Mouse (Mus musculus): ENCODE results near the gene Lst1. TPM values are rescaled to one million over a fixed set of nuclear protein-coding genes. Genes with fewer than 3 reads are reported as not detected.

Gene Lst1
- polyA plus RNA-seq, 1 experiment from 2014 or later, result 7.3 TPM

DNA sequence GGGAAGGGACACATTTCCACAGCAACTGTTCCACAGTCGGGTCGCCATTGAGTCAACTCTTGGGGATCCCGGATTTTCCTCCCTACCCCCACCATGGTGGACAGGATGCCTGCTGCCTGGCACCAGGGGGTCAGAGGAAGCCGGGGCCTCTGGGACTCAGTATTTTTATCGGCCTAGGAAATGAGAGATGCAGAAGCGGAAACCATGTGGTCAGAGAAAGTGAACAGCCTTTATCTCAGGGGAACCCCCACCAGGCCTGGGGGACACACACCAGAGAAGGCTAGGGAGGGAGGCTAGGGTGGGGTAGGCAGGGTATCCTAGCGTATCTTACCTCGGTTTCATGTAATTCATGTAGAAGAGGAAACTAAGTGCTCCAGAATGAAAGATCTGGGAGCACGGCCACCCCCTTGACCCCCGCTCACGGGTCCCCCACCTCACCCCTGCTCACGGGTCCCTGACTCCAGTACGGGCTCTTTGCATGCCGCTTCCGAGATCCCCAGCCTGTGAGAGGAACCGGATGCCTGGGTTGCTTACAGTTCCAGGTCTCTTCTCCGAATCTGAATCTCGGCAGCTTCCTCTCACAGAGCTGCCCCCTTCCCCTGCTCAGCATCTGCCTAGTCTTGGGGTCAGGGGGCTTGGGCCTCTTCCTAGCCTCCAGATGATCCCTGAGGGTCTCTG is 30.4 kb upstream of the Lst1 start:
- Histone ChIP-seq H3K9ac (ENCODE audit: low read depth, low read length) (no peak overlapping the region), H3K27ac (ENCODE audit: low read depth, low read length) (no peak overlapping the region), H3K4me1 (ENCODE audit: control insufficient read depth, insufficient read depth, low read depth, low read length) (no peaks in the 10 kb centered on the region), H3K4me2 (ENCODE audit: low read length) (no peak overlapping the region), H3K9me3 (ENCODE audit: control insufficient read depth, low read length) (no peaks in the 10 kb centered on the region), H3K27me3 (replicated peaks; ENCODE audit: control insufficient read depth, insufficient read depth, low read length) (no peaks in the 10 kb centered on the region), H3K4me3 (ENCODE audit: low read length) (no peak overlapping the region), H3K36me3 (ENCODE audit: control insufficient read depth, insufficient read depth, low read length) (no peaks in the 10 kb centered on the region)
- ATAC-seq, result no peak
- WGBS, result 82% methylated on average over 15 of the region's 18 CpGs

DNA sequence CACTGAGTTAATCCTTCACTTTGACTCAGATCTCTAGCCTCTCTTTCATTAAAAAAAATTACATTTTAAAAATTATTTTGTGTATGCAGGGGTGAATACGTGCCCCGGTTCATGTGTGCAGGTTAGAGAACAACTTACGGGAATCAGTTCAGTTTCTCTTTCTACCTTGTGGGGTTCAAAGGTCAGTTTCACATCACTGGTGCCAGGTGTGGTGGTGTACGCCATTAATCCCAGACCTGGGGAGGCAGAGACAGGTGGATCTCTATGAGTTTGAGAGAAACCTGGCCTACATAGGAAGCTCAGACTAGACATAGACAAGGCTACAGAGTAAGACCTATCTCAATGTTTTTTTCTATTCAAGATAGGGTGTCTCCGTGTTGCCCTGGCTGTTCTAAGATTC is 24.8 kb upstream of the Lst1 start:
- Histone ChIP-seq H3K9me3 (ENCODE audit: control insufficient read depth, low read length) (no peaks in the 10 kb centered on the region), H3K27me3 (replicated peaks; ENCODE audit: control insufficient read depth, insufficient read depth, low read length) (no peaks in the 10 kb centered on the region), H3K9ac (ENCODE audit: low read depth, low read length) (no peak overlapping the region), H3K4me1 (ENCODE audit: control insufficient read depth, insufficient read depth, low read depth, low read length) (no peaks in the 10 kb centered on the region), H3K4me2 (ENCODE audit: low read length) (no peak overlapping the region), H3K4me3 (ENCODE audit: low read length) (no peak overlapping the region), H3K27ac (ENCODE audit: low read depth, low read length) (no peak overlapping the region), H3K36me3 (ENCODE audit: control insufficient read depth, insufficient read depth, low read length) (no peaks in the 10 kb centered on the region)
- ATAC-seq, result no peak
- WGBS, result 94% methylated on average over 5 of the region's 5 CpGs

DNA sequence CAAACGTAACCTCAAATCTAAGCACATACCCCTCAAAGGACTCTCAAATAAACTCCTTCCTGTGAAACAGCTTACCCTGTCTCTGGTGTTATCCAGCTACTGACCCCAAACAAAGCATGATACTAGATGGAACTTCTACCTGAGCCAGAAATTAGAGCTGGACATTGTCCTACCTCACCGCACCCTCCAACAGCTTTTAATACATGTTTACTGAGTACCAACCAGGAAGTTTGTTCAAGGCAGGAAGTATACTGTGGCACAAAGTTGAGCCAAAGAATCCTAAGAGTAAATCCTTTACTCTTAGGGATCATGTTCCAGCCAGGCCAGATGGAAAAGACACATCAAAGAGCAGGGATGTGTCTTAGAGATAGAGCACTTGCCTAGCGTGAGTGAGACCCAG is 22.4 kb upstream of the Lst1 start:
- no peaks in the 10 kb centered on the region for H3K9me3 ChIP-seq (ENCODE audit: control insufficient read depth, low read length)
- no peaks in the 10 kb centered on the region for H3K27me3 ChIP-seq (replicated peaks; ENCODE audit: control insufficient read depth, insufficient read depth, low read length)
- H3K36me3 ChIP-seq (ENCODE audit: control insufficient read depth, insufficient read depth, low read length), result no peaks in the 10 kb centered on the region
- no peak overlapping the region for H3K4me2 ChIP-seq (ENCODE audit: low read length)
- H3K4me1 ChIP-seq (ENCODE audit: control insufficient read depth, insufficient read depth, low read depth, low read length), result no peaks in the 10 kb centered on the region
- WGBS, result 85% methylated on average over 3 of the region's 3 CpGs
- H3K4me3 ChIP-seq (ENCODE audit: low read length), result no peak overlapping the region
- H3K27ac ChIP-seq (ENCODE audit: low read depth, low read length), result no peak overlapping the region
- ATAC-seq, result no peak
- H3K9ac ChIP-seq (ENCODE audit: low read depth, low read length), result no peak overlapping the region

GRCm38 (mm10) chr17:35209785-35210535 is 21.7 kb upstream of the Lst1 start:
- H3K36me3 ChIP-seq (ENCODE audit: control insufficient read depth, insufficient read depth, low read length), result no peaks in the 10 kb centered on the region
- no peak for ATAC-seq
- WGBS, result 75% methylated on average over 12 of the region's 12 CpGs

GRCm38 (mm10) chr17:35205380-35205769 is 17.1 kb upstream of the Lst1 start:
- H3K36me3 ChIP-seq (ENCODE audit: control insufficient read depth, insufficient read depth, low read length), result no peaks in the 10 kb centered on the region
- no peak overlapping the region for H3K27ac ChIP-seq (ENCODE audit: low read depth, low read length)
- H3K9ac ChIP-seq (ENCODE audit: low read depth, low read length), result peak overlapping the region; percentile 31
- no peaks in the 10 kb centered on the region for H3K9me3 ChIP-seq (ENCODE audit: control insufficient read depth, low read length)
- no peak overlapping the region for H3K4me2 ChIP-seq (ENCODE audit: low read length)
- no peak for ATAC-seq
- H3K4me1 ChIP-seq (ENCODE audit: control insufficient read depth, insufficient read depth, low read depth, low read length), result no peaks in the 10 kb centered on the region
- H3K27me3 ChIP-seq (replicated peaks; ENCODE audit: control insufficient read depth, insufficient read depth, low read length), result peaks cover 5% of the 10 kb centered on the region
- no peak overlapping the region for H3K4me3 ChIP-seq (ENCODE audit: low read length)
- WGBS, result 58% methylated on average over 10 of the region's 10 CpGs

More at GRCm38 (mm10) chr17:35209785-35210535, 21.7 kb upstream of the Lst1 start:
- H3K4me2 ChIP-seq (ENCODE audit: low read length), result no peak overlapping the region
- peaks cover 1% of the 10 kb centered on the region for H3K27me3 ChIP-seq (replicated peaks; ENCODE audit: control insufficient read depth, insufficient read depth, low read length)
- H3K27ac ChIP-seq (ENCODE audit: low read depth, low read length), result no peak overlapping the region
- H3K9me3 ChIP-seq (ENCODE audit: control insufficient read depth, low read length), result no peaks in the 10 kb centered on the region
- H3K4me3 ChIP-seq (ENCODE audit: low read length), result no peak overlapping the region
- no peak overlapping the region for H3K9ac ChIP-seq (ENCODE audit: low read depth, low read length)
- no peaks in the 10 kb centered on the region for H3K4me1 ChIP-seq (ENCODE audit: control insufficient read depth, insufficient read depth, low read depth, low read length)

GRCm38 (mm10) chr17:35204494-35205379 is 16.5 kb upstream of the Lst1 start, which contains the start of gene Lta:
Gene Lta, minus strand, starts transcription at chr17:35205351.
- H3K36me3 ChIP-seq (ENCODE audit: control insufficient read depth, insufficient read depth, low read length), result no peaks in the 10 kb centered on the region
- H3K9ac ChIP-seq (ENCODE audit: low read depth, low read length), result peak within 1 kb of the TSS; percentile 31
- no peaks in the 10 kb centered on the region for H3K9me3 ChIP-seq (ENCODE audit: control insufficient read depth, low read length)
- no peak within 1 kb of the TSS for H3K4me3 ChIP-seq (ENCODE audit: low read length)
- no peak within 1 kb of the TSS for H3K27ac ChIP-seq (ENCODE audit: low read depth, low read length)
- no peak within 1 kb of the TSS for H3K4me2 ChIP-seq (ENCODE audit: low read length)
- no peak for ATAC-seq
- WGBS, result 33% methylated on average over 20 of the region's 20 CpGs
- no peaks in the 10 kb centered on the region for H3K4me1 ChIP-seq (ENCODE audit: control insufficient read depth, insufficient read depth, low read depth, low read length)
- peaks cover 9% of the 10 kb centered on the region for H3K27me3 ChIP-seq (replicated peaks; ENCODE audit: control insufficient read depth, insufficient read depth, low read length)

DNA sequence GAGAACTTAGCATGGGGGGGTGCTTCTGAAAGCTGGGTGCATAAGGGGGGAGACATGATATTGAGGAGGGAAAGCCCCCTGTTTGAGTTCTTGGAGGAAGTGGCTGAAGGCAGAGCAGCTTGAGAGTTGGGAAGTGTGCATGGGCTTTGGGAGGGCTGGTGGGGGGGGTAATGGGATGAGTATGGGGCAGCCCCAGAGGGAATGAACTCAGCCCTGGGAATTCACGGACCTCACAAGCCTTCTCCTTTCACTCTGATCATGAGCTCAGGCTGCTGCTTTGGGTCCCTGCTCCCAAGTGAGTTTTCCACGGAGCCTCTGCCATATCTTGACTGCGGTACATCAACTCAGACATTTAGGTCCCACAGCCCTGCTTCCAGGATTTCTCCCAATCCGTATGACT is 14.2 kb upstream of the Lst1 start:
- Histone ChIP-seq H3K27me3 (replicated peaks; ENCODE audit: control insufficient read depth, insufficient read depth, low read length) (peaks cover 9% of the 10 kb centered on the region), H3K27ac (ENCODE audit: low read depth, low read length) (no peak overlapping the region), H3K4me2 (ENCODE audit: low read length) (no peak overlapping the region), H3K4me1 (ENCODE audit: control insufficient read depth, insufficient read depth, low read depth, low read length) (no peaks in the 10 kb centered on the region), H3K36me3 (ENCODE audit: control insufficient read depth, insufficient read depth, low read length) (no peaks in the 10 kb centered on the region), H3K9ac (ENCODE audit: low read depth, low read length) (no peak overlapping the region), H3K9me3 (ENCODE audit: control insufficient read depth, low read length) (no peaks in the 10 kb centered on the region), H3K4me3 (ENCODE audit: low read length) (no peak overlapping the region)
- no peak for ATAC-seq
- WGBS, result 76% methylated on average over 4 of the region's 4 CpGs

- WGBS, result 48% methylated on average over 13 of the region's 13 CpGs
Observed at GRCm38 (mm10) chr17:35201787-35202186, 13.5 kb upstream of the Lst1 start, which contains the start of gene Tnf. Gene Tnf, minus strand, starts transcription at chr17:35202007.

GRCm38 (mm10) chr17:35201128-35201527 is 12.9 kb upstream of the Lst1 start:
- WGBS, result 77% methylated on average over 11 of the region's 11 CpGs
- no peak for ATAC-seq
- no peaks in the 10 kb centered on the region for H3K36me3 ChIP-seq (ENCODE audit: control insufficient read depth, insufficient read depth, low read length)
- H3K4me1 ChIP-seq (ENCODE audit: control insufficient read depth, insufficient read depth, low read depth, low read length), result 0 out of 2 replicates have a peak, but pooled peaks cover under 1% of the 10 kb centered on the region
- peaks cover 17% of the 10 kb centered on the region for H3K27me3 ChIP-seq (replicated peaks; ENCODE audit: control insufficient read depth, insufficient read depth, low read length)
- no peaks in the 10 kb centered on the region for H3K9me3 ChIP-seq (ENCODE audit: control insufficient read depth, low read length)
- no peak overlapping the region for H3K9ac ChIP-seq (ENCODE audit: low read depth, low read length)
- no peak overlapping the region for H3K4me2 ChIP-seq (ENCODE audit: low read length)
- no peak overlapping the region for H3K27ac ChIP-seq (ENCODE audit: low read depth, low read length)
- no peak overlapping the region for H3K4me3 ChIP-seq (ENCODE audit: low read length)

More at GRCm38 (mm10) chr17:35201787-35202186, 13.5 kb upstream of the Lst1 start, which contains the start of gene Tnf:
- Histone ChIP-seq H3K27me3 (replicated peaks; ENCODE audit: control insufficient read depth, insufficient read depth, low read length) (peaks cover 12% of the 10 kb centered on the region), H3K4me1 (ENCODE audit: control insufficient read depth, insufficient read depth, low read depth, low read length) (no peaks in the 10 kb centered on the region), H3K4me3 (ENCODE audit: low read length) (no peak within 1 kb of the TSS), H3K9me3 (ENCODE audit: control insufficient read depth, low read length) (no peaks in the 10 kb centered on the region), H3K9ac (ENCODE audit: low read depth, low read length) (no peak within 1 kb of the TSS), H3K4me2 (ENCODE audit: low read length) (no peak within 1 kb of the TSS), H3K27ac (ENCODE audit: low read depth, low read length) (no peak within 1 kb of the TSS), H3K36me3 (ENCODE audit: control insufficient read depth, insufficient read depth, low read length) (no peaks in the 10 kb centered on the region)
- no peak for ATAC-seq

Data from hindbrain, embryonic 16.5 days (tissue).